Mouse (Mus musculus) liver, postnatal 0 days (tissue): ENCODE data around the gene Lclat1. TPM values are rescaled to one million over a fixed set of nuclear protein-coding genes. Genes with fewer than 3 reads are reported as not detected.

Experiments used
- ATAC-seq: fragments of 200-750 bp; cut with Nextera tagmentation; 2 replicates; pipeline ENCODE4 v1.8.0; 2017; ENCODE audit warnings: mild to moderate bottlenecking, moderate library complexity
- DNase-seq: peaks from one replicate; pipeline ENCODE4 v3.0.0-alpha.2; 2016
- H3K27ac ChIP-seq: fragments of 300-500 bp; sonication (generic); 2 replicates; pipeline ENCODE4 v1.5.1; 2014; ENCODE audit warnings: antibody characterized with exemption, moderate library complexity, mild to moderate bottlenecking, low read depth
- H3K27me3 ChIP-seq: fragments of 300-500 bp; sonication (generic); 2 replicates; pipeline ENCODE4 v1.6.1; 2014; ENCODE audit warnings: low read length, control low read depth, mixed read lengths; ENCODE audit not compliant: insufficient read depth
- H3K36me3 ChIP-seq: fragments of 300-500 bp; sonication (generic); replicated peaks from 2 replicates; pipeline ENCODE4 v1.6.1; 2014; ENCODE audit warnings: mild to moderate bottlenecking, control low read depth, low read length, moderate library complexity, mixed read lengths; ENCODE audit not compliant: insufficient read depth
- H3K4me1 ChIP-seq: fragments of 300-500 bp; sonication (generic); 2 replicates; pipeline ENCODE4 v1.6.1; 2014; ENCODE audit warnings: antibody characterized with exemption, mild to moderate bottlenecking, control low read depth; ENCODE audit not compliant: insufficient read depth
- H3K4me2 ChIP-seq: fragments of 300-500 bp; sonication (generic); 2 replicates; pipeline ENCODE4 v1.6.1; 2014; ENCODE audit warnings: low read depth, mild to moderate bottlenecking, low read length, moderate library complexity, mixed read lengths
- H3K4me3 ChIP-seq: fragments of 300-500 bp; sonication (generic); 2 replicates; pipeline ENCODE4 v1.5.1; 2014; ENCODE audit warnings: low read depth, low read length
- H3K9ac ChIP-seq: fragments of 300-500 bp; sonication (generic); replicated peaks from 2 replicates; pipeline ENCODE4 v1.6.1; 2014; ENCODE audit warnings: mild to moderate bottlenecking, moderate library complexity
- H3K9me3 ChIP-seq: fragments of 300-500 bp; sonication (generic); 2 replicates; pipeline ENCODE4 v1.6.1; 2016; ENCODE audit warnings: mild to moderate bottlenecking, control low read depth, low read length, mixed read lengths
- CTCF ChIP-seq: sonication (generic); IDR thresholded peaks from 2 replicates; pipeline ENCODE4 v1.5.1; 2016; ENCODE audit warnings: antibody characterized with exemption, low read depth
- EP300 ChIP-seq: IDR thresholded peaks from 2 replicates; pipeline ENCODE4 v1.6.1; 2016; ENCODE audit warnings: antibody characterized with exemption, low read depth, mild to moderate bottlenecking
- WGBS: fragments of 180-500 bp; shearing (Covaris S2); extraction: QIAGEN DNeasy Blood & Tissue Kit; methylation state at CpG from one replicate; pipeline ENCODE4 v1.1.7; 2014; ENCODE audit not compliant: insufficient replicate concordance; 5-methylcytosine and 5-hydroxymethylcytosine counted together
- polyA plus RNA-seq: library from polyadenylated mRNA; unstranded; fragments of >200 nt; fragmentation: Nextera tagmentation; extraction: Ambion mirVana; gene quantifications from 2 replicates; pipeline ENCODE4 v1.2.1, GENCODE M21; 2015

Gene Lclat1
- polyA plus RNA-seq, 1 experiment from 2014 or later = 2.5 TPM

GRCm38 (mm10) chr17:73186929-73187328 lies 79.1 kb downstream of the Lclat1 start:
- Histone ChIP-seq H3K36me3 (no peaks in the 10 kb centered on the region), H3K4me1 (peaks cover 4% of the 10 kb centered on the region; the same call in 1 of the 2 replicates), H3K27ac (peak overlapping the region; percentile 72), H3K4me3 (no peak overlapping the region), H3K9ac (no peak overlapping the region), H3K4me2 (no peak overlapping the region), H3K27me3 (no peaks in the 10 kb centered on the region), H3K9me3 (no peaks in the 10 kb centered on the region)
- TF ChIP-seq EP300 = no peak
- no peak for TF ChIP-seq CTCF
- DNase-seq (no peak), ATAC-seq (peak; percentile 92)
- WGBS = 64% methylated on average over 5 of the region's 5 CpGs

- Histone ChIP-seq H3K4me2 (no peak overlapping the region), H3K27ac (no peak overlapping the region), H3K36me3 (no peaks in the 10 kb centered on the region), H3K9ac (no peak overlapping the region), H3K4me3 (no peak overlapping the region), H3K27me3 (no peaks in the 10 kb centered on the region), H3K9me3 (no peaks in the 10 kb centered on the region), H3K4me1 (no peaks in the 10 kb centered on the region; the same call in 1 of the 2 replicates)
- WGBS = 78% methylated on average over 6 of the region's 6 CpGs
- DNase-seq (no peak), ATAC-seq (no peak)
- no peak for TF ChIP-seq CTCF
- TF ChIP-seq EP300 = no peak
Observed at GRCm38 (mm10) chr17:73194146-73194545, 86.4 kb downstream of the Lclat1 start.

GRCm38 (mm10) chr17:73194575-73194974 lies 86.8 kb downstream of the Lclat1 start:
- TF ChIP-seq EP300 (no peak), CTCF (no peak)
- WGBS = 82% methylated on average over 6 of the region's 6 CpGs
- ATAC-seq = no peak
- Histone ChIP-seq H3K36me3 (no peaks in the 10 kb centered on the region), H3K27me3 (no peaks in the 10 kb centered on the region), H3K9me3 (no peaks in the 10 kb centered on the region), H3K9ac (no peak overlapping the region), H3K4me3 (no peak overlapping the region), H3K4me2 (no peak overlapping the region), H3K27ac (no peak overlapping the region), H3K4me1 (no peaks in the 10 kb centered on the region)
- no peak for DNase-seq

GRCm38 (mm10) chr17:73195074-73195723 lies 87.4 kb downstream of the Lclat1 start:
- no peaks in the 10 kb centered on the region for H3K27me3 ChIP-seq
- no peaks in the 10 kb centered on the region for H3K36me3 ChIP-seq
- TF ChIP-seq EP300 (no peak), CTCF (no peak)
- WGBS = 65% methylated on average over 2 of the region's 2 CpGs
- H3K9me3 ChIP-seq = no peaks in the 10 kb centered on the region
- ATAC-seq (no peak), DNase-seq (no peak)
- no peaks in the 10 kb centered on the region for H3K4me1 ChIP-seq
- H3K9ac ChIP-seq = no peak overlapping the region
- no peak overlapping the region for H3K4me2 ChIP-seq
- no peak overlapping the region for H3K27ac ChIP-seq
- no peak overlapping the region for H3K4me3 ChIP-seq

GRCm38 (mm10) chr17:73196139-73196538 lies 88.4 kb downstream of the Lclat1 start:
- Histone ChIP-seq H3K4me3 (no peak overlapping the region), H3K4me1 (no peaks in the 10 kb centered on the region), H3K9me3 (no peaks in the 10 kb centered on the region), H3K27ac (no peak overlapping the region), H3K4me2 (no peak overlapping the region), H3K9ac (no peak overlapping the region), H3K27me3 (no peaks in the 10 kb centered on the region), H3K36me3 (no peaks in the 10 kb centered on the region)
- peak; percentile 50 for DNase-seq
- 88% methylated on average over 1 of the region's 1 CpGs for WGBS
- TF ChIP-seq EP300 (no peak), CTCF (peak; percentile 65)
- ATAC-seq = no peak

GRCm38 (mm10) chr17:73197724-73198123 lies 89.9 kb downstream of the Lclat1 start:
- no peaks in the 10 kb centered on the region for H3K36me3 ChIP-seq
- H3K9ac ChIP-seq = no peak overlapping the region
- H3K4me2 ChIP-seq = no peak overlapping the region
- H3K4me3 ChIP-seq = no peak overlapping the region
- no peak for DNase-seq
- peaks cover 1% of the 10 kb centered on the region for H3K9me3 ChIP-seq
- ATAC-seq = no peak
- TF ChIP-seq EP300 = no peak
- TF ChIP-seq CTCF = no peak
- no peaks in the 10 kb centered on the region for H3K4me1 ChIP-seq
- no peaks in the 10 kb centered on the region for H3K27me3 ChIP-seq
- 51% methylated on average over 1 of the region's 1 CpGs for WGBS
- H3K27ac ChIP-seq = no peak overlapping the region

GRCm38 (mm10) chr17:73199387-73199786 lies 91.6 kb downstream of the Lclat1 start:
- H3K4me3 ChIP-seq = no peak overlapping the region
- no peaks in the 10 kb centered on the region for H3K27me3 ChIP-seq
- ATAC-seq (no peak), DNase-seq (no peak)
- H3K9ac ChIP-seq = no peak overlapping the region
- no peaks in the 10 kb centered on the region for H3K4me1 ChIP-seq
- H3K9me3 ChIP-seq = peaks cover 4% of the 10 kb centered on the region
- H3K36me3 ChIP-seq = no peaks in the 10 kb centered on the region
- TF ChIP-seq CTCF (peak; percentile 36), EP300 (no peak)
- no peak overlapping the region for H3K27ac ChIP-seq
- H3K4me2 ChIP-seq = no peak overlapping the region
